Mouse (Mus musculus) G1E (cell line): ENCODE results near the gene Dnph1. TPM values are rescaled to one million over a fixed set of nuclear protein-coding genes. Genes with fewer than 3 reads are reported as not detected.

ENCODE experiments used
- ATAC-seq: 2 replicates; pipeline ENCODE4 v1.8.0; 2016; ENCODE audit warnings: mild to moderate bottlenecking; ENCODE audit not compliant: insufficient number of reproducible peaks, poor library complexity, low FRiP score, severe bottlenecking; ENCODE audit errors: extremely low read depth
- DNase-seq: peaks from one replicate; pipeline ENCODE4 v3.0.0; 2012; ENCODE audit warnings: low spot score
- H3K27me3 ChIP-seq: 2 replicates; pipeline ENCODE4 v1.6.1; 2012; ENCODE audit warnings: mild to moderate bottlenecking, low read length, inconsistent platforms; ENCODE audit not compliant: insufficient read depth
- H3K36me3 ChIP-seq: replicated peaks from 2 replicates; pipeline ENCODE3; 2012; ENCODE audit warnings: mild to moderate bottlenecking, inconsistent platforms
- H3K4me1 ChIP-seq: 2 replicates; pipeline ENCODE4 v1.6.1; 2012; ENCODE audit warnings: low read depth, low read length, inconsistent platforms, mixed read lengths; ENCODE audit not compliant: insufficient read depth
- H3K4me3 ChIP-seq: 2 replicates; pipeline ENCODE4 v1.5.1; 2012; ENCODE audit warnings: low read depth, mild to moderate bottlenecking, inconsistent platforms, low read length, moderate library complexity, mixed read lengths
- H3K9me3 ChIP-seq: replicated peaks from 2 replicates; pipeline ENCODE4 v1.6.1; 2012; ENCODE audit warnings: inconsistent platforms
- CTCF ChIP-seq: IDR thresholded peaks from 2 replicates; pipeline ENCODE4 v1.5.1; 2012; ENCODE audit warnings: low read depth, low read length, inconsistent platforms, mixed read lengths
- GATA1 ChIP-seq: IDR thresholded peaks from 2 replicates; pipeline ENCODE4 v1.6.1; 2012; ENCODE audit warnings: borderline replicate concordance, low read length, inconsistent platforms, mixed read lengths
- GATA2 ChIP-seq: IDR thresholded peaks from 2 replicates; pipeline ENCODE4 v1.6.1; 2012; ENCODE audit warnings: low read depth, low read length, inconsistent platforms, borderline replicate concordance
- POLR2AphosphoS5 ChIP-seq: IDR thresholded peaks from 2 replicates; pipeline ENCODE4 v1.6.1; 2012; ENCODE audit warnings: low read depth, low read length, inconsistent platforms; ENCODE audit not compliant: insufficient replicate concordance
- TAL1 ChIP-seq: conservative IDR thresholded peaks from 2 replicates; pipeline ENCODE4 v1.6.1; 2012; ENCODE audit warnings: low read depth, low read length, inconsistent platforms, mixed read lengths
- polyA plus RNA-seq: library from polyadenylated mRNA; stranded (reverse); fragments of >175 nt; gene quantifications from 2 replicates; pipeline ENCODE4 v1.2.3, GENCODE M21; 2012
- total RNA-seq, 2 experiments: library from RNA; stranded (forward) in 1 of 2; stranded (reverse) in 1 of 2; fragments of 200-1000 nt in 1 of 2; fragments of >200 nt in 1 of 2; fragmentation: Nextera tagmentation in 1 of 2; gene quantifications; 2 replicates each; pipeline ENCODE4 v1.2.3; 2014 to 2017

Gene Dnph1
- total and polyA plus RNA-seq, 3 experiments: 24.9 to 38.1 (median 26.0) TPM

DNA sequence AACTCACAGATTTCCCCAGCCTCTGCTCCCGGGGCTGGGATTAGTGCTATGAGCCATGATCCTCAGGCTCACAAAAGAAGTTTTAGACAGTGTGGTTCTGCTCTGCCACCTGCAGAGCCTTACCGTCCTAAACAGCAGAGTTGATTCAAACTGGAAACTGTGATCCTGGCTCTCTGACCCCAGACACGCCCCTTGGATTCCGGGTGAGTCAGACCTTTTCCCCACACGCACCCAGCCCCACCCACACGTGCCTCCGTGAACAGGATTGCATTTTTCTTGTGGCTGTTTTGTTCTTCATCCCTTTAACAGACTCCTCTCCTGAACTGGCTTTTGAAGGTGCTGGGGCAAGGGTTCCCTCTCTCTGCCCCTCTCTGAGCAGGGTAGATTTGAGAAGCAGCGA is 1.4 kb downstream of the Dnph1 start:
- no peaks in the 10 kb centered on the region for H3K9me3 ChIP-seq
- peak overlapping the region; percentile 20; the same call in 1 of the 2 replicates for H3K4me3 ChIP-seq
- TF ChIP-seq GATA1 (no peak), CTCF (no peak), TAL1 (no peak), GATA2 (no peak), POLR2AphosphoS5 (no peak)
- DNase-seq (peak; percentile 49), ATAC-seq (no peak)
- H3K27me3 ChIP-seq: peaks cover 15% of the 10 kb centered on the region
- H3K4me1 ChIP-seq: peaks cover 33% of the 10 kb centered on the region
- H3K36me3 ChIP-seq: peaks cover 53% of the 10 kb centered on the region

DNA sequence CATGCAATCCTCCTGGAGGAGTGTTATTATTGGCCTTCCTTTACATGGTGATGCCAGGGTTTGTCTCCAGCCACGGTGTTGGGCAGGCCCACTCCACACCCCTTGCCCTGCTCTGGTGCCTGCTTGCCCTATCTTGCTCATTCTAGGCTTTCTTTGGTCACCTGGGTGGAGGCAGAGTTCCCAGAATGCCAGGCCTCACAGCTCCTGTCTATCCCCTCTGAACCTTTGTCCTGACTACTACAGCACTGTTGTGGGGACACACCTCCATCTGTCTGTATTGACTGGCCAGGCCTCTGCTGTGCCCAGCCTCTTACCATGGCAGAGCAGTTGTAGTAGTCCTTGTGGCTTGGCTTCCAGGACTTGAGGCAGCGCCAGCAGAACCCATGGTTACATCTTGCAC is 6.3 kb downstream of the Dnph1 start:
- Histone ChIP-seq H3K36me3 (peaks cover 58% of the 10 kb centered on the region), H3K4me3 (no peak overlapping the region), H3K9me3 (no peaks in the 10 kb centered on the region), H3K27me3 (peaks cover 14% of the 10 kb centered on the region), H3K4me1 (peaks cover 20% of the 10 kb centered on the region)
- TF ChIP-seq POLR2AphosphoS5 (no peak), GATA2 (no peak), CTCF (no peak), GATA1 (no peak), TAL1 (no peak)
- DNase-seq: no peak
- no peak for ATAC-seq

DNA sequence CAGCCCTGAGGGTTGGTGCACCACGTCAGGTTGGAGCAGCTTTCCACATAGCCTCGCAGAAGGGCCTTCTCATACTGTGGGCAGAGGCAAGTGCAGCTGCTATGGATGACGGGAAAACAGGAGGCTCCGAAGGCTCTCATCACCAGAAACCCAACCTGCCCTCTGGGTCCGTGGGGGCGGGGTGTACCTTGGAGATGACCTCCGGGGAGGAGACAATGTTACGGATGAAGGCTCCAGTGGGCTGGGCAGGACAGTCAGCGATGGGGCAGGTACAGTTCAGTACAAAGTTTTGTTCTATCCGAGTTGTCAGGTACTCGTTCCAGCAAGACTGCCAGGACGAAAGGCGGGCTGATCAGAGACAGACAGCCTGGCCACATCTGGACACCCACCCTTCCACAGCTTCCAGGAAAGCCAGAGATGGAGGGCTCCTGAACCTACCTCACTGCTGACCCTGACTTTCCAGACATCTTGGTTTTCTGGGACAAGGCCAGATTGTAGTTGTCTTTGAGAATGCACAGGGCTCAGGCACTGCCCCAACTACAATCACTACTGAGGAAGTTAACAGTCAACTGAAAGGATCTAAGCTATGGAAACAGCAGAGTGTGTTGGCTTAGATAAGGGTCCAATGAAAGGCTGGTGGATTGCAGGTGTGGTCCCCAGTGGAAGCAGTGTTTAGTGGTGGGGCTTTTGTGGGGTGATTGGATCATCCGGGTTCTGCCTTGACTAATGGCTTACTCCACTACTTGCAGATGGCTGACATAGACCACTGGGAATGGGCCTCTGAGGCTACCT is 7.5 kb downstream of the Dnph1 start:
- no peak overlapping the region for H3K4me3 ChIP-seq

DNA sequence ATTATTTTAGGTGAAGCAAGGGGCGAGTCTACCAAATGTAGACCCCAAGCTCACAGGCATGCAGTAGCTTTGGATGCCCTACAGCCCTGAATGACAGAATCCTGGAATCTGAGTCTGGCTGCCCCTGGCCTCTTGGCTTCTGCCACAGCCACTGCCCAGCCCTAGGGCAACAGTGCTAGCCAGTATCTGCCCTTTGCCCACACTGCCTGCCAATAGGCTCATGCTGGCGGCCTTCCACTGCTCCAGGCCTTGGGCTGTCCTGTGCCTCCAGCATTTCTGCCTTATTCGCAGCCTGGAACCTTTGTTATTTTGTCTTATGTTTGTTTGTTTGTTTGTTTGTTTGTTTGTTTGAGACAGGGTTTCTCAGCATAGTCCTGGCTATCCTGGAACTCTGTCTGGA is 9.1 kb downstream of the Dnph1 start:
- peaks cover 9% of the 10 kb centered on the region for H3K4me1 ChIP-seq
- no peak for TF ChIP-seq CTCF
- no peak for TF ChIP-seq POLR2AphosphoS5
- no peak for TF ChIP-seq GATA1
- no peak for TF ChIP-seq TAL1
- no peak for TF ChIP-seq GATA2
- ATAC-seq (no peak), DNase-seq (no peak)
- H3K9me3 ChIP-seq: no peaks in the 10 kb centered on the region
- H3K36me3 ChIP-seq: peaks cover 29% of the 10 kb centered on the region
- H3K4me3 ChIP-seq: no peak overlapping the region
- peaks cover 26% of the 10 kb centered on the region for H3K27me3 ChIP-seq

More for the DNA sequence above, 7.5 kb downstream of the Dnph1 start:
- Histone ChIP-seq H3K36me3 (peaks cover 45% of the 10 kb centered on the region), H3K9me3 (no peaks in the 10 kb centered on the region), H3K4me1 (peaks cover 11% of the 10 kb centered on the region), H3K27me3 (peaks cover 22% of the 10 kb centered on the region)
- DNase-seq (no peak), ATAC-seq (no peak; the same call in 1 of the 2 replicates)
- TF ChIP-seq GATA1 (no peak), CTCF (no peak), POLR2AphosphoS5 (no peak), TAL1 (no peak), GATA2 (no peak)

DNA sequence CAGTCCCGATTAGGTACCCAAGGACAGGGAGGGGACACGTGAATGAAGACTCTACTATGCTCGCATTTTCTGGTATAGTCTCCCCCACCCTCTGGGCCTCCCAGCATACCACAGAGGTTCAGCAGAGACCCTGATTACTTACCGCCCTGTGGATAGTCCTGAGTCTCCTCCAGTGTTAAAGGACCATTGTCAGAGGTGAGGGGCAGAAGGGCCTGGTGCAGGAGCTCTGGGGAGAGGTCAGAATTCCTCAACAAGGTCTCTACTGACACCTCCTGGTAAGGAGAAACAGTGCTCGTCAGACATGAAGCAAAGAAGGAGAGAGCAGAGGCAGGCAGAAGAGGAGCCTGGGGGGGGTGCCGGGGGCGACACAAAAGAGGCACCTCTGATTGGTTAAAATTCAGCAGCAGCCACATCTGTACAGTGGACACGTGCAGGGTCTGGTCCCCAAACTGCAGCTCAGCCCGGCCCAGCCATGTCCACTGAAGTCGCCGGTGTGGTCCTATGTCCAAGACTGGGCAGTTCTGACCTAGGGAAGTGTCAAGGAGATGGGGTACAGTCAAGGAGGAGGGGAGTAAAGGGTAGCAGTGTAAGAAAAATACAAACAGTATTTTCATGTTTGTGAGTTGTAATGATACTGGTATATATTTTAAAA is 14.7 kb downstream of the Dnph1 start:
- Histone ChIP-seq H3K4me3 (no peak overlapping the region), H3K36me3 (no peaks in the 10 kb centered on the region), H3K27me3 (peaks cover 21% of the 10 kb centered on the region), H3K9me3 (no peaks in the 10 kb centered on the region), H3K4me1 (no peaks in the 10 kb centered on the region; the same call in 1 of the 2 replicates)
- TF ChIP-seq CTCF (no peak), POLR2AphosphoS5 (no peak), GATA2 (no peak), GATA1 (no peak), TAL1 (no peak)
- ATAC-seq: no peak
- no peak for DNase-seq

DNA sequence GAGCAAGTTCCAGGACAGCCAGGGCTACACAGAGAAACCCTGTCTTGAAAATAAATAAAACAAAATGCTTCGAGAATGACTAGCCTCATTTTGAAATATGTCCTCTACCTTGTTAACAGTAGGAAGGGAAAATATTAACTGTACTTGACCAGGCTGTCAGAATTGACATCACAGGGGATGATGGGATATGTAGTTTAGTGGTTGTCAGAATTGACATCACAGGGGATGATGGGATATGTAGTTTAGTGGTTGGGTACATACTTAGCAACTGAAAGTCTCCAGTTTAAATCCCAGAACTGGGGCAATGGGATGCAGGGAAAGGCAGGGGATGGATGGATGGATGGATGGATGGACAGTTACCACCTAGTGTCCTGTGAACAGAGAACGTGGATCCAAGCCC is 16.8 kb downstream of the Dnph1 start:
- DNase-seq (no peak), ATAC-seq (no peak)
- Histone ChIP-seq H3K4me1 (no peaks in the 10 kb centered on the region), H3K4me3 (no peak overlapping the region), H3K9me3 (no peaks in the 10 kb centered on the region), H3K36me3 (no peaks in the 10 kb centered on the region), H3K27me3 (peaks cover 11% of the 10 kb centered on the region)
- no peak for TF ChIP-seq GATA1
- TF ChIP-seq GATA2: no peak
- TF ChIP-seq POLR2AphosphoS5: no peak
- TF ChIP-seq TAL1: no peak
- TF ChIP-seq CTCF: no peak
